Comparison of ENCODE assay signal across 9 mouse cellular contexts in genomic region chr1:69684280-69685040, GRCm38 (mm10). TPM values are rescaled to one million over a fixed set of nuclear protein-coding genes. Genes with fewer than 3 reads are reported as not detected.
A peak's percentile ranks its signal among the peaks of the same experiment; 100 is the strongest.
DNase-seq lines count a peak whose midpoint lies in the region; ATAC-seq and TF ChIP-seq lines count a peak whose summit lies in the region.
"Had no signal": no experiment of that assay in that cellular context is flagged by ENCODE, and none has a peak within 500 bp of the region (broad histone marks: within the 10 kb centered on the region; RNA-seq: fewer than 3 reads in every experiment).

No protein-coding gene starts in this region.

- TF ChIP-seq EP300 in liver, embryonic 14.5 days (IDR thresholded peaks at IDR 0.05; ENCODE audit: low read depth), result no peak

- no peak overlapping the region for H3K9ac ChIP-seq in liver, embryonic 14.5 days (replicated peaks)

- WGBS in liver, embryonic 14.5 days (ENCODE audit: insufficient replicate concordance), result 5% methylated on average over 13 of the region's 13 CpGs

- H3K27me3 ChIP-seq in megakaryocyte, embryonic 14.5 days (replicated peaks), result no peaks in the 10 kb centered on the region
- H3K27me3 ChIP-seq in liver, embryonic 14.5 days (ENCODE audit: control insufficient read depth, insufficient read depth, low read length), result peaks cover 3% of the 10 kb centered on the region

- peak overlapping the region; percentile 92 for H3K4me3 ChIP-seq in megakaryocyte, embryonic 14.5 days (replicated peaks)
- H3K4me3 ChIP-seq in liver, embryonic 14.5 days (ENCODE audit: insufficient read depth in 1 of 2, low read depth in 2 of 2, low read length in 2 of 2), result peak overlapping the region; percentile 11 to 45; a peak in 3 of 4 replicates
- H3K4me3 ChIP-seq: erythroblast, embryonic 14.5 days had no signal

- peak; percentile 4 for DNase-seq in adrenal gland, adult 2 months
- no peak for DNase-seq in adrenal gland, adult 8-10 months
- DNase-seq in liver, embryonic 14.5 days (ENCODE audit: low read depth in 3 of 3, low spot score in 3 of 3), result no peak
- peak; percentile 33 for DNase-seq in thymus, postnatal 14 days
- no peak for DNase-seq in gastrocnemius, adult 8-10 months (ENCODE audit: low spot score in 2 of 2)
- no peak for DNase-seq in urinary bladder, adult 18-20 months (ENCODE audit: low spot score in 2 of 2)

- no peak for ATAC-seq in megakaryocyte, adult 5-6 weeks (ENCODE audit: poor library complexity, severe bottlenecking)
- ATAC-seq in liver, embryonic 14.5 days (ENCODE audit: insufficient read depth), result no peak

- H3K36me3 ChIP-seq in megakaryocyte, embryonic 14.5 days (replicated peaks; ENCODE audit: low read length), result no peaks in the 10 kb centered on the region
- no peaks in the 10 kb centered on the region for H3K36me3 ChIP-seq in liver, embryonic 14.5 days (replicated peaks; ENCODE audit: control insufficient read depth, insufficient read depth, low read depth)

- H3K27ac ChIP-seq in liver, embryonic 14.5 days, result no peak overlapping the region

- H3K4me1 ChIP-seq in megakaryocyte, embryonic 14.5 days, result peaks cover 43% of the 10 kb centered on the region
- H3K4me1 ChIP-seq in liver, embryonic 14.5 days (replicated peaks; ENCODE audit: control insufficient read depth in 2 of 2, insufficient read depth in 2 of 2, low read length in 1 of 2), result peaks cover 2 to 15% of the 10 kb centered on the region in 2 experiments; a peak in 3 of 4 replicates

- TF ChIP-seq CTCF in liver, embryonic 14.5 days (IDR thresholded peaks at IDR 0.05; ENCODE audit: low read depth), result no peak

- no peaks in the 10 kb centered on the region for H3K9me3 ChIP-seq in megakaryocyte, embryonic 14.5 days
- H3K9me3 ChIP-seq in liver, embryonic 14.5 days (ENCODE audit: control insufficient read depth, low read length), result no peaks in the 10 kb centered on the region

- peak overlapping the region; percentile 91 for H3K4me2 ChIP-seq in liver, embryonic 14.5 days (ENCODE audit: low read depth)

RNA-seq across cellular contexts. Expression of gene Ikzf2, which starts 2.6 kb away (rescaled TPM):
- total RNA-seq in adrenal gland, adult 2 months (2021), result 1 to 10 TPM; 7.7 to 9.9 TPM
- polyA plus RNA-seq in adrenal gland, adult 2 months (2012; rRNA removed), result 0.22 and 0.80 TPM in 2 replicates
- 10 to 100 TPM in 3 of 4 experiments, 1 to 10 TPM in 1; 9.0 to 15.8 (median 13.4) TPM for total RNA-seq in adrenal gland, adult 8-10 months (2022)
- polyA plus RNA-seq in megakaryocyte, embryonic 14.5 days (2012; ENCODE audit: insufficient read depth, low replicate concordance), result 1.7 TPM in 1 of 2 replicates, not detected in the other
- total RNA-seq in megakaryocyte, adult 5-6 weeks (2015), result 6.7 and 10.8 TPM in 2 replicates
- total RNA-seq in megakaryocyte, adult 5-6 weeks (2017), result 6.8 and 8.8 TPM in 2 replicates
- 0.18 and 0.30 TPM in 2 replicates for polyA plus RNA-seq in liver, embryonic 14.5 days (2012; rRNA removed)
- polyA plus RNA-seq in liver, embryonic 14.5 days (2014; fragmentation: Nextera tagmentation; extraction: Ambion mirVana), result 0.19 and 0.24 TPM in 2 replicates
- total RNA-seq in gastrocnemius, adult 8-10 months (2022), result 10 to 100 TPM; 16.9 to 23.0 (median 20.5) TPM

Comparison
In these comparisons a context has a peak if more than half of its experiments do, and no peak if none do; other contexts are left out.
1. DNase-seq: peak in adrenal gland, adult 2 months (single experiment) and thymus, postnatal 14 days (single experiment); none in adrenal gland, adult 8-10 months (single experiment), liver, embryonic 14.5 days (0 of 3), gastrocnemius, adult 8-10 months (0 of 2) and urinary bladder, adult 18-20 months (0 of 2).